Mouse (Mus musculus): Measurements from ENCODE around the gene Carm1. TPM values are rescaled to one million over a fixed set of nuclear protein-coding genes. Genes with fewer than 3 reads are reported as not detected.

The Carm1 gene
- polyA plus RNA-seq, 1 experiment from 2014 or later, result 78.0 TPM

DNA sequence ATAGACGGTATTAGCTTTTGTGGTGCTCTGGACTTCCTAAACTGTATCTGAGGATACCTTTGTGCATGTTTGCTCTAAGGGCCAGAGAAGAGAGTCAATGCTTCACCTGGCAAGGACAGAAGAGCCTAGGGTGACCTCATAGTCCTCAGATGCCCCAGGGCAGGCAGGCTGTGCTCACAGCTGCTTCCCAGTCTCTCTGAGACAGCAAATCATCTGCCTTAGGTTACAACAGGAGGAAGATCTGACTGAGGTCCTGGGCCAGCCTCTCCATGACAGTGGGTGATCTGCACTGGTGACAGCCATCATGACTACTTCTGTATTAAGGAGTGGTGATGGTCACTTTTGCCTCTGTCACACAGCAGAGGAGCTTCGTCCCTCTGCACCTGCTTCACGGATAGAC lies 12.5 kb downstream of the Carm1 start:
- 97% methylated on average over 3 of the region's 3 CpGs for WGBS
- ATAC-seq (replicated peaks; ENCODE audit: low FRiP score) (no peak), DNase-seq (ENCODE audit: low spot score) (no peak)
- Histone ChIP-seq H3K9me3 (ENCODE audit: control insufficient read depth, low read length) (no peaks in the 10 kb centered on the region), H3K4me3 (ENCODE audit: low read depth, low read length) (no peak overlapping the region), H3K9ac (ENCODE audit: low read length) (no peak overlapping the region), H3K4me1 (replicated peaks; ENCODE audit: control insufficient read depth, insufficient read depth, low read length) (no peaks in the 10 kb centered on the region), H3K4me2 (ENCODE audit: low read depth, low read length, severe bottlenecking) (no peak overlapping the region), H3K36me3 (ENCODE audit: control insufficient read depth, insufficient read depth, low read length) (no peaks in the 10 kb centered on the region), H3K27ac (ENCODE audit: low read depth, low read length) (no peak overlapping the region), H3K27me3 (ENCODE audit: control insufficient read depth, insufficient read depth, low read length) (no peaks in the 10 kb centered on the region)

DNA sequence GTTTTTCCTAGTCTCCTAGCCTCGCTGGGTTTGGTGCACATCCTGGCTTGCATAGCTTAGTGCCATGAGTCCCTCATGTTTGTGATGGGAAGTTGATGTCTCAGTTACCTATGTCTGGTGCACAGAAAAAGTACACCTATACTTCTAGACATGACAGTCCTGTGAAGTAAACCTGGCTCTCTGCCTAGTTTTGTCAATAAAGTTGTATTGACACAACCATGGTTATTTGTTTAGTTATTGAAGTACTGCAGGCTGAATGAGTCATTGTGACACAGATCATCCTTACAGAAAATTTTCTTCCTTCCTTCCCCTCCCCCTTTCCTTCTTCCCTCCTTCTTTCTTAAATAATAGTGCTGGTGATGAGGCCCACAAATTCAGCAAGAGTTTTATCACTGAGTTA lies 17.7 kb downstream of the Carm1 start:
- H3K4me2 ChIP-seq (ENCODE audit: low read depth, low read length, severe bottlenecking), result no peak overlapping the region
- H3K4me3 ChIP-seq (ENCODE audit: low read depth, low read length), result no peak overlapping the region
- H3K9me3 ChIP-seq (ENCODE audit: control insufficient read depth, low read length), result no peaks in the 10 kb centered on the region
- DNase-seq (ENCODE audit: low spot score), result no peak
- H3K27ac ChIP-seq (ENCODE audit: low read depth, low read length), result no peak overlapping the region
- H3K4me1 ChIP-seq (replicated peaks; ENCODE audit: control insufficient read depth, insufficient read depth, low read length), result no peaks in the 10 kb centered on the region
- H3K9ac ChIP-seq (ENCODE audit: low read length), result no peak overlapping the region
- ATAC-seq (replicated peaks; ENCODE audit: low FRiP score), result no peak
- H3K36me3 ChIP-seq (ENCODE audit: control insufficient read depth, insufficient read depth, low read length), result no peaks in the 10 kb centered on the region; the same call in 1 of the 2 replicates
- 82% methylated on average over 1 of the region's 1 CpGs for WGBS
- no peaks in the 10 kb centered on the region for H3K27me3 ChIP-seq (ENCODE audit: control insufficient read depth, insufficient read depth, low read length)

DNA sequence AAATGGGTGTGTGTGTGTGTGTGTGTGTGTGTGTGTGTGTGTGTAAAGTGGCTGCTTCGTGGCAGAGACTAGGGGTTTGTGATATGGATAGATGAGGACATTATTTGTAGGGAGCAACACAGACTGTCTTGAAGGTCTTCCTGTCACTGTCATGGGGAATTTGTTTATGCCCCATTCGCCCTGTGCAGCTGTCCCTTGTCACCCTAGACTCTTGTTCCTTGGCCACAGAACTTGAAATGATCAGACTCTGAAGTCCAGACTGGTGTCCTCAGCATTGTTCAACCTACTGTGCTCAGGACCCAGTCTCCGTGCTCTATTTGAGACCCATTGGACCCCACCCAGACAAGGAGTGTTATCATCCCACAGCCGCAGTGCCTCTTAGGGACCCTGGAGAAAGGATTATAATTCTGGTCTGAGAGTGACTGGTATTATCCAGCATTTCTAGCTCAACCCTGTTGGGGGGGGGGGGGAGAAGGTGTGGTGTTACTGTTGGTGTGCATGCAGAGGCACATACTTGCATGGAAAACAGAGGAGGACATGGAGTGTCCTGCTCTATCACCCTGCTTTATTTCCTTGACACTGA lies 18.4 kb downstream of the Carm1 start:
- Histone ChIP-seq H3K9ac (ENCODE audit: low read length) (no peak overlapping the region), H3K4me3 (ENCODE audit: low read depth, low read length) (no peak overlapping the region), H3K27me3 (ENCODE audit: control insufficient read depth, insufficient read depth, low read length) (no peaks in the 10 kb centered on the region), H3K9me3 (ENCODE audit: control insufficient read depth, low read length) (no peaks in the 10 kb centered on the region), H3K4me2 (ENCODE audit: low read depth, low read length, severe bottlenecking) (no peak overlapping the region), H3K4me1 (replicated peaks; ENCODE audit: control insufficient read depth, insufficient read depth, low read length) (no peaks in the 10 kb centered on the region), H3K27ac (ENCODE audit: low read depth, low read length) (no peak overlapping the region), H3K36me3 (ENCODE audit: control insufficient read depth, insufficient read depth, low read length) (no peaks in the 10 kb centered on the region; the same call in 1 of the 2 replicates)
- DNase-seq (ENCODE audit: low spot score) (no peak), ATAC-seq (replicated peaks; ENCODE audit: low FRiP score) (no peak)
- 91% methylated on average over 4 of the region's 4 CpGs for WGBS

DNA sequence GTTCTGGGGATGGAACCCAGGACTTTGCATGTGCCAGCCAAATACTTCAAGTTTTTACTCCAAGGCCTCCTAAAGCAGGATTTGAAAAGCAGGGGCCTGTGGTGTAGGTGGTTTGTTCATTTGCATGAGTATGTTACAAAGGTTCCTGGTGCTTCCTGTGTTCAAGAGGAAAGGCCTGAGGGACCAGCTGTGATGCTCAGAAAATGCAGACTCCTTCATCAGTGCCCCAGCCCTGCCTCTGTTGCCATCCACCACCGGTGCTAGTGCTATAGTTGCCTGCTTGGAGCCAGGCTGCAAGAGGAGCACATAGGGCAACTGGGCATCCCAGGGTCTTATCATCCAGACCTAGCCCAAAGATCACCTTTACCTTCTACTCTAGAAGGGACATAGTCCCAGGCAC lies 19.8 kb downstream of the Carm1 start:
- Histone ChIP-seq H3K27ac (ENCODE audit: low read depth, low read length) (no peak overlapping the region), H3K36me3 (ENCODE audit: control insufficient read depth, insufficient read depth, low read length) (no peaks in the 10 kb centered on the region; the same call in 1 of the 2 replicates), H3K9ac (ENCODE audit: low read length) (no peak overlapping the region), H3K4me2 (ENCODE audit: low read depth, low read length, severe bottlenecking) (no peak overlapping the region), H3K27me3 (ENCODE audit: control insufficient read depth, insufficient read depth, low read length) (no peaks in the 10 kb centered on the region), H3K9me3 (ENCODE audit: control insufficient read depth, low read length) (no peaks in the 10 kb centered on the region), H3K4me1 (replicated peaks; ENCODE audit: control insufficient read depth, insufficient read depth, low read length) (no peaks in the 10 kb centered on the region), H3K4me3 (ENCODE audit: low read depth, low read length) (no peak overlapping the region)
- ATAC-seq (replicated peaks; ENCODE audit: low FRiP score) (no peak), DNase-seq (ENCODE audit: low spot score) (no peak)
- 88% methylated on average over 1 of the region's 1 CpGs for WGBS

DNA sequence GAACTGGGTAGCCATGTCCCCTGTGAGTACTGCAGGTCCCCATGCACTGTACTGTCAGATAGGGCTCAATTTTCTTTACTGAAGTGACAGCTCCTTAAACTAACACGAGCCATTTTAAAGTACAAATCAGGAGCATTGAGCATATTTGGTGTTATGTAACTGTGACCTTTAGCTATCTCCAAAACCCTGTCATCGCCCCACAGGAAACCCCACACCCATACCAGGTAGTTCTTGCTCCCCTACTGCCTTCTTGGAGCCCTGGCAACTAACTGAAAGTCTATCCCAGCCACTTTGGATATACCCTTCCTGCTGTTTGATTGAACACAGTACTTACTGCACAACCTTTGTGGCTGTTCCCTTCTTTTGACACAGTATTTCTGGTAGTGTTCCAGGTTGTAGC lies 20.4 kb downstream of the Carm1 start:
- no peaks in the 10 kb centered on the region for H3K27me3 ChIP-seq (ENCODE audit: control insufficient read depth, insufficient read depth, low read length)
- no peak overlapping the region for H3K27ac ChIP-seq (ENCODE audit: low read depth, low read length)
- DNase-seq (ENCODE audit: low spot score), result no peak
- H3K9me3 ChIP-seq (ENCODE audit: control insufficient read depth, low read length), result no peaks in the 10 kb centered on the region
- no peak overlapping the region for H3K4me2 ChIP-seq (ENCODE audit: low read depth, low read length, severe bottlenecking)
- no peaks in the 10 kb centered on the region; the same call in 1 of the 2 replicates for H3K36me3 ChIP-seq (ENCODE audit: control insufficient read depth, insufficient read depth, low read length)
- no peak overlapping the region for H3K9ac ChIP-seq (ENCODE audit: low read length)
- WGBS, result 93% methylated on average over 2 of the region's 2 CpGs
- H3K4me3 ChIP-seq (ENCODE audit: low read depth, low read length), result no peak overlapping the region
- no peak for ATAC-seq (replicated peaks; ENCODE audit: low FRiP score)
- H3K4me1 ChIP-seq (replicated peaks; ENCODE audit: control insufficient read depth, insufficient read depth, low read length), result no peaks in the 10 kb centered on the region

DNA sequence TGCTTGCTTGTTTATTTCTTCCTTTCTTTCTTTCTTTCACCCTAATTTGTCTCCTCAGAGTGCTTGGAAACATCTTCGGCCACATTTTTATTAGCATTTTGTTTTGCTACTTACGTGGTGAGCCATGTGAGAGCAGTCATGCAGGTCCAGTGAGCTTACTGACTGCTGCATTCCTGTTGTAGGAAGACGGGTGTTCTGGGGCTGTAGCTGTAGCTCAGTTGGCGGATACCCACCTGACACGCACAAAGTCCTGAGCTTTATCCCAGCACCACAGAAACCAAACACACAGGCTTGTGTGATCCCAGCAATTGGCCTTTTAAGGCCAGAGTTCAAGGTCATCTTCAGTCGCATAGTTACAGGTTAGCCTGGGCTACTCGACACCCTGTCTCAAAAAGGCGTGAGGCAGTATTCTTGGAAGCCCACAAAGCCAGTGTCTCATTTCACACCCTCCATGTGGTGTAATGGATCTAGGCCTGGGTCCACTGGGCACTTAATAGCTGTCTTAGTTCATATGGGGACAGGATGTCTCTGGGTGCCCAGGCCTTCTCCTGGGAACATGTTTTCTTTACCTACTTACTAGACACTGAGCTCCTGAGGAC lies 22.1 kb downstream of the Carm1 start:
- Histone ChIP-seq H3K9me3 (ENCODE audit: control insufficient read depth, low read length) (no peaks in the 10 kb centered on the region), H3K9ac (ENCODE audit: low read length) (no peak overlapping the region), H3K4me2 (ENCODE audit: low read depth, low read length, severe bottlenecking) (no peak overlapping the region), H3K27ac (ENCODE audit: low read depth, low read length) (no peak overlapping the region), H3K36me3 (ENCODE audit: control insufficient read depth, insufficient read depth, low read length) (no peaks in the 10 kb centered on the region; the same call in 1 of the 2 replicates), H3K4me3 (ENCODE audit: low read depth, low read length) (no peak overlapping the region), H3K4me1 (replicated peaks; ENCODE audit: control insufficient read depth, insufficient read depth, low read length) (no peaks in the 10 kb centered on the region), H3K27me3 (ENCODE audit: control insufficient read depth, insufficient read depth, low read length) (no peaks in the 10 kb centered on the region)
- 91% methylated on average over 8 of the region's 8 CpGs for WGBS
- ATAC-seq (replicated peaks; ENCODE audit: low FRiP score) (no peak), DNase-seq (ENCODE audit: low spot score) (no peak)

DNA sequence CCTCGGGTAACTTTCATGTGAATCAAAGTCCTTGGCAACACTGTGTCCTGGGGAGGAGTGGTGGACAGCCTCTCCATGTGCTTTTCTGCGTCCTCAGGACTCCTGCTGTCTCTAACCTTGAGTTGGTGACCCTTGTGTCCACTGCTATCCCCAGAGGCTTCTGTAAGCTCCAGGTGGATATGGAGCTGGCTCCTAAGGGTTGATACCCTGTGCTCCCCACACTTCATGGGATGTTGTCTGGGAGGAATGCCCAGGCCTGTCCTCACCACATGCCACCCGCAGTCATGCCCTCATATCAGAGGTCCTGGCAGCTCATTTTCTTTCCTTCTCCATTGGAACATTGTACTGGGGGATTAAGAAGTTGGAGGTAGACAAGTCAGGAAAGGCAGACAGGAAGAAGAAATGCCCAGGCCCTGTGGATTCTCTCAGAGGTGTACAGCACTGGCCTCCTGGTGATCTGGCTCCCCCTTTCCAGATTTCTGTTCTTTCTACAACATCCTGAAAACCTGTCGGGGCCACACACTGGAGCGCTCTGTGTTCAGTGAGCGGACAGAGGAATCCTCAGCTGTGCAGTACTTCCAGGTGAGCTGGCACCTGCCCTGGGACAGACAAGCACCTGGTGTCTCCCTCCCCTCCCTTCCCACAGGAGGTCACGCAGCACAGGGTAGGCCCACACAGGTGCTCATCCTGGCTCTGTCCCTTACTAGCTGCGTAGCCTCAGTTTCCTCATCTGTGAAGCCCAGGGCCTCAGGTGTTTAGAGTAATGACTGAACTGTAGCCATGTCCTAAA lies 27.5 kb downstream of the Carm1 start:
- Histone ChIP-seq H3K27ac (ENCODE audit: low read depth, low read length) (no peak overlapping the region), H3K36me3 (ENCODE audit: control insufficient read depth, insufficient read depth, low read length) (peaks cover 15% of the 10 kb centered on the region; the same call in 1 of the 2 replicates), H3K4me3 (ENCODE audit: low read depth, low read length) (no peak overlapping the region), H3K9me3 (ENCODE audit: control insufficient read depth, low read length) (no peaks in the 10 kb centered on the region), H3K4me1 (replicated peaks; ENCODE audit: control insufficient read depth, insufficient read depth, low read length) (no peaks in the 10 kb centered on the region), H3K27me3 (ENCODE audit: control insufficient read depth, insufficient read depth, low read length) (no peaks in the 10 kb centered on the region), H3K9ac (ENCODE audit: low read length) (no peak overlapping the region), H3K4me2 (ENCODE audit: low read depth, low read length, severe bottlenecking) (no peak overlapping the region)
- no peak for DNase-seq (ENCODE audit: low spot score)
- whole genome bisulfite sequencing, result 96% methylated on average over 8 of the region's 8 CpGs
- no peak for ATAC-seq (replicated peaks; ENCODE audit: low FRiP score)

DNA sequence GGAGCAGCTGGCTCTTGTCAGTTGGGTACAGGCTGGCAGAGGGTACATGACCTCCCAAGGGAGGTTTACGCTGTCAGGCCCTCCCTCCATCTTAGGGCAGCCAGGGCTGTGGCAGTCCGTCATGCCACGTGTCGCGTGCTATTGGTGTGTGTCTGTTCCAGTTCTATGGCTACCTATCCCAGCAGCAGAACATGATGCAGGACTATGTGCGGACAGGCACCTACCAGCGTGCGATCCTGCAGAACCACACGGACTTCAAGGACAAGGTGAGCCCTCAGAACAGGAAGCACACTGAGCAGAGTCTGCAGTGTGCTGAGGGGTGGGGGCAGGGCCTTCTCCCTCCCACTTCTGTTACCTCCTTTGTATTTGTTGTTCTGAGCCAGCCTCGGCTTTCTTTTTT lies 28.6 kb downstream of the Carm1 start:
- H3K4me3 ChIP-seq (ENCODE audit: low read depth, low read length), result no peak overlapping the region
- H3K36me3 ChIP-seq (ENCODE audit: control insufficient read depth, insufficient read depth, low read length), result peaks cover 18% of the 10 kb centered on the region; the same call in 1 of the 2 replicates
- WGBS, result 96% methylated on average over 10 of the region's 10 CpGs
- no peak for DNase-seq (ENCODE audit: low spot score)
- no peak overlapping the region for H3K9ac ChIP-seq (ENCODE audit: low read length)
- no peaks in the 10 kb centered on the region for H3K4me1 ChIP-seq (replicated peaks; ENCODE audit: control insufficient read depth, insufficient read depth, low read length)
- ATAC-seq (replicated peaks; ENCODE audit: low FRiP score), result no peak
- H3K9me3 ChIP-seq (ENCODE audit: control insufficient read depth, low read length), result no peaks in the 10 kb centered on the region
- no peaks in the 10 kb centered on the region for H3K27me3 ChIP-seq (ENCODE audit: control insufficient read depth, insufficient read depth, low read length)
- H3K4me2 ChIP-seq (ENCODE audit: low read depth, low read length, severe bottlenecking), result no peak overlapping the region
- no peak overlapping the region for H3K27ac ChIP-seq (ENCODE audit: low read depth, low read length)
